Mouse (Mus musculus): ENCODE measurements around the gene Itpk1. TPM values are rescaled to one million over a fixed set of nuclear protein-coding genes. Genes with fewer than 3 reads are reported as not detected.

The Itpk1 gene
- polyA plus RNA-seq, 1 experiment from 2014 or later = 28.0 TPM

- no peak overlapping the region for H3K4me3 ChIP-seq
- no peak overlapping the region for H3K9ac ChIP-seq
- WGBS = 88% methylated on average over 9 of the region's 9 CpGs
- no peak for ATAC-seq (ENCODE audit: low FRiP score, low read depth)
- no peaks in the 10 kb centered on the region for H3K4me1 ChIP-seq
- H3K27ac ChIP-seq = no peak overlapping the region
- no peaks in the 10 kb centered on the region for H3K9me3 ChIP-seq
- peaks cover 15% of the 10 kb centered on the region for H3K36me3 ChIP-seq
- no peaks in the 10 kb centered on the region for H3K27me3 ChIP-seq (replicated peaks)
- no peak overlapping the region for H3K4me2 ChIP-seq (replicated peaks)
Measured at GRCm38 (mm10) chr12:102571666-102572065, 133.1 kb downstream of the Itpk1 start.

- H3K9ac ChIP-seq = no peak overlapping the region
- no peak overlapping the region for H3K27ac ChIP-seq
- 89% methylated on average over 5 of the region's 5 CpGs for WGBS
- H3K4me2 ChIP-seq (replicated peaks) = no peak overlapping the region
- H3K27me3 ChIP-seq (replicated peaks) = no peaks in the 10 kb centered on the region
- H3K4me1 ChIP-seq = no peaks in the 10 kb centered on the region
- H3K36me3 ChIP-seq = peaks cover 15% of the 10 kb centered on the region
- H3K9me3 ChIP-seq = no peaks in the 10 kb centered on the region
- no peak for ATAC-seq (ENCODE audit: low FRiP score, low read depth)
- no peak overlapping the region for H3K4me3 ChIP-seq
Measured at GRCm38 (mm10) chr12:102570734-102571133, 134.0 kb downstream of the Itpk1 start.

- Histone ChIP-seq H3K9me3 (no peaks in the 10 kb centered on the region), H3K36me3 (peaks cover 15% of the 10 kb centered on the region), H3K27ac (no peak overlapping the region), H3K9ac (no peak overlapping the region), H3K4me2 (replicated peaks) (no peak overlapping the region), H3K4me1 (no peaks in the 10 kb centered on the region), H3K27me3 (replicated peaks) (no peaks in the 10 kb centered on the region), H3K4me3 (no peak overlapping the region)
- 92% methylated on average over 13 of the region's 13 CpGs for WGBS
- no peak for ATAC-seq (ENCODE audit: low FRiP score, low read depth)
Measured at GRCm38 (mm10) chr12:102570111-102570510, 134.6 kb downstream of the Itpk1 start.

- Histone ChIP-seq H3K4me2 (replicated peaks) (no peak overlapping the region), H3K9me3 (no peaks in the 10 kb centered on the region), H3K27ac (no peak overlapping the region), H3K27me3 (replicated peaks) (no peaks in the 10 kb centered on the region), H3K36me3 (peaks cover 10% of the 10 kb centered on the region), H3K4me3 (no peak overlapping the region), H3K9ac (no peak overlapping the region), H3K4me1 (no peaks in the 10 kb centered on the region)
- 81% methylated on average over 7 of the region's 7 CpGs for WGBS
- ATAC-seq (ENCODE audit: low FRiP score, low read depth) = no peak
Measured at GRCm38 (mm10) chr12:102568219-102568618, 136.5 kb downstream of the Itpk1 start.

GRCm38 (mm10) chr12:102566951-102567350 lies 137.8 kb downstream of the Itpk1 start:
- ATAC-seq (ENCODE audit: low FRiP score, low read depth) = no peak
- no peak overlapping the region for H3K4me2 ChIP-seq (replicated peaks)
- no peaks in the 10 kb centered on the region for H3K4me1 ChIP-seq
- H3K9ac ChIP-seq = no peak overlapping the region
- H3K9me3 ChIP-seq = no peaks in the 10 kb centered on the region
- 76% methylated on average over 2 of the region's 2 CpGs for WGBS
- no peak overlapping the region for H3K27ac ChIP-seq
- peaks cover 6% of the 10 kb centered on the region; the same call in 1 of the 2 replicates for H3K36me3 ChIP-seq
- no peaks in the 10 kb centered on the region for H3K27me3 ChIP-seq (replicated peaks)
- no peak overlapping the region for H3K4me3 ChIP-seq

- no peak for ATAC-seq (ENCODE audit: low FRiP score, low read depth)
- Histone ChIP-seq H3K27me3 (replicated peaks) (no peaks in the 10 kb centered on the region), H3K9me3 (no peaks in the 10 kb centered on the region), H3K4me2 (replicated peaks) (no peak overlapping the region), H3K36me3 (0 out of 2 replicates have a peak, but pooled peaks cover 6% of the 10 kb centered on the region), H3K4me3 (no peak overlapping the region), H3K27ac (no peak overlapping the region), H3K9ac (no peak overlapping the region), H3K4me1 (0 out of 2 replicates have a peak, but pooled peaks cover 3% of the 10 kb centered on the region)
- WGBS = 86% methylated on average over 6 of the region's 6 CpGs
Measured at GRCm38 (mm10) chr12:102565086-102565485, 139.6 kb downstream of the Itpk1 start.

- H3K4me3 ChIP-seq = no peak overlapping the region
- no peak overlapping the region for H3K9ac ChIP-seq
- H3K27me3 ChIP-seq (replicated peaks) = 0 out of 2 replicates have a peak, but pooled peaks cover 7% of the 10 kb centered on the region
- H3K4me2 ChIP-seq (replicated peaks) = no peak overlapping the region
- no peak overlapping the region for H3K27ac ChIP-seq
- WGBS = 86% methylated on average over 5 of the region's 5 CpGs
- H3K36me3 ChIP-seq = peaks cover 4% of the 10 kb centered on the region; the same call in 1 of the 2 replicates
- peaks cover 23% of the 10 kb centered on the region for H3K4me1 ChIP-seq
- no peaks in the 10 kb centered on the region for H3K9me3 ChIP-seq
- no peak for ATAC-seq (ENCODE audit: low FRiP score, low read depth)
Measured at GRCm38 (mm10) chr12:102557372-102557771, 147.4 kb downstream of the Itpk1 start.

- peak overlapping the region; percentile 78 for H3K4me2 ChIP-seq (replicated peaks)
- no peak overlapping the region for H3K27ac ChIP-seq
- peaks cover 20% of the 10 kb centered on the region for H3K4me1 ChIP-seq
- peaks cover 4% of the 10 kb centered on the region; the same call in 1 of the 2 replicates for H3K36me3 ChIP-seq
- H3K4me3 ChIP-seq = peak overlapping the region; percentile 58
- whole genome bisulfite sequencing = 55% methylated on average over 3 of the region's 3 CpGs
- peak overlapping the region; percentile 66; the same call in 1 of the 2 replicates for H3K9ac ChIP-seq
- ATAC-seq (ENCODE audit: low FRiP score, low read depth) = no peak
- no peaks in the 10 kb centered on the region for H3K9me3 ChIP-seq
- H3K27me3 ChIP-seq (replicated peaks) = 0 out of 2 replicates have a peak, but pooled peaks cover 7% of the 10 kb centered on the region
Measured at GRCm38 (mm10) chr12:102555850-102556249, 148.9 kb downstream of the Itpk1 start.

- Histone ChIP-seq H3K36me3 (peaks cover 4% of the 10 kb centered on the region; the same call in 1 of the 2 replicates), H3K4me2 (replicated peaks) (peak within 1 kb of the TSS; percentile 78), H3K9ac (peak within 1 kb of the TSS; percentile 66), H3K4me3 (peak within 1 kb of the TSS; percentile 58), H3K27me3 (replicated peaks) (0 out of 2 replicates have a peak, but pooled peaks cover 7% of the 10 kb centered on the region), H3K27ac (peak within 1 kb of the TSS; percentile 66; the same call in 1 of the 2 replicates), H3K4me1 (peaks cover 20% of the 10 kb centered on the region), H3K9me3 (no peaks in the 10 kb centered on the region)
- 3% methylated on average over 47 of the region's 48 CpGs for WGBS
- peak; percentile 82 for ATAC-seq (ENCODE audit: low FRiP score, low read depth)
Measured at GRCm38 (mm10) chr12:102554721-102555516, 149.8 kb downstream of the Itpk1 start, which contains the start of gene Chga. Chga (plus strand) TSS chr12:102554969.

GRCm38 (mm10) chr12:102553705-102554275 lies 150.9 kb downstream of the Itpk1 start:
- ATAC-seq (ENCODE audit: low FRiP score, low read depth) = 0 out of 2 replicates have a peak, but pooled peaks have one; percentile 3
- Histone ChIP-seq H3K27me3 (replicated peaks) (0 out of 2 replicates have a peak, but pooled peaks cover 7% of the 10 kb centered on the region), H3K27ac (no peak overlapping the region), H3K4me2 (replicated peaks) (peak overlapping the region; percentile 78), H3K9ac (no peak overlapping the region), H3K9me3 (no peaks in the 10 kb centered on the region), H3K36me3 (no peaks in the 10 kb centered on the region), H3K4me1 (peaks cover 20% of the 10 kb centered on the region), H3K4me3 (peak overlapping the region; percentile 58; the same call in 1 of the 2 replicates)
- WGBS = 76% methylated on average over 14 of the region's 14 CpGs

GRCm38 (mm10) chr12:102552001-102552400 lies 152.7 kb downstream of the Itpk1 start:
- H3K36me3 ChIP-seq = no peaks in the 10 kb centered on the region
- no peaks in the 10 kb centered on the region for H3K9me3 ChIP-seq
- WGBS = 65% methylated on average over 6 of the region's 6 CpGs
- H3K4me1 ChIP-seq = peaks cover 20% of the 10 kb centered on the region
- H3K4me3 ChIP-seq = no peak overlapping the region
- no peak overlapping the region for H3K4me2 ChIP-seq (replicated peaks)
- H3K27ac ChIP-seq = no peak overlapping the region
- no peak for ATAC-seq (ENCODE audit: low FRiP score, low read depth)
- 0 out of 2 replicates have a peak, but pooled peaks cover 7% of the 10 kb centered on the region for H3K27me3 ChIP-seq (replicated peaks)
- H3K9ac ChIP-seq = no peak overlapping the region

GRCm38 (mm10) chr12:102551186-102551585 lies 153.5 kb downstream of the Itpk1 start:
- WGBS = 77% methylated on average over 3 of the region's 3 CpGs
- 0 out of 2 replicates have a peak, but pooled peaks cover 7% of the 10 kb centered on the region for H3K27me3 ChIP-seq (replicated peaks)
- no peaks in the 10 kb centered on the region for H3K36me3 ChIP-seq
- H3K27ac ChIP-seq = no peak overlapping the region
- H3K4me1 ChIP-seq = peaks cover 20% of the 10 kb centered on the region
- no peak overlapping the region for H3K4me2 ChIP-seq (replicated peaks)
- no peak overlapping the region for H3K9ac ChIP-seq
- no peak overlapping the region for H3K4me3 ChIP-seq
- no peak for ATAC-seq (ENCODE audit: low FRiP score, low read depth)
- H3K9me3 ChIP-seq = no peaks in the 10 kb centered on the region

Data from neural tube, embryonic 12.5 days (tissue).